Mouse (Mus musculus) brain, embryonic 14.5 days (tissue): Measurements from ENCODE around the gene Rnf208.

Experiments
- CTCF ChIP-seq: fragments of 200-500 bp; IDR thresholded peaks from 2 replicates; pipeline ENCODE4 v1.5.1; 2012; ENCODE audit warnings: inconsistent platforms, mild to moderate bottlenecking, moderate library complexity, borderline replicate concordance; ENCODE audit not compliant: insufficient read depth, insufficient read length; ENCODE audit errors: extremely low read depth
- POLR2A ChIP-seq: fragments of 200-500 bp; IDR thresholded peaks from 2 replicates; pipeline ENCODE4 v1.6.1; 2012; ENCODE audit warnings: mild to moderate bottlenecking, inconsistent platforms, borderline replicate concordance; ENCODE audit not compliant: poor library complexity, insufficient read depth, insufficient read length, severe bottlenecking; ENCODE audit errors: extremely low read depth

DNA sequence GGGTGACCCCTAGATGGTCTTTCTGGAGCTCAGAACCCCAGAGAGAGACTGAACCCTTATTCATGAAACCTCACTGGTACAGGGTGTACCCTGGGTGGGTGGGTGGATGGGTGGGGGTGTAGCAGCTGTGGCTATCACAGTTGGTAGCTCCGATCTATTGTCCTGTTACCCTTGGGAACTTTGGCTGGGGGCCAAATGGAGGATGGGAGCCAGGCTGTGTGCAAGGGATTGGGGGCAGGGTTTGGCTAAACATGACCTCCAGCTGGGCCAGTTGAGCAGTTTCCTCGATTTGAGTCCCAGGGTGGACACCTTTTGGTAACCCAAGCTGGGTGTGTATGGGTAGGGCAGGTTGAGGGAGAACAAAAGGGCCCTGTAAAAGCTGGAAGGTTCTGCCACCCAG is 24.7 kb downstream of the Rnf208 start:
- TF ChIP-seq CTCF, result no peak
- TF ChIP-seq POLR2A, result no peak
